9 mouse cellular contexts compared by ENCODE assay signal in the genomic region with DNA sequence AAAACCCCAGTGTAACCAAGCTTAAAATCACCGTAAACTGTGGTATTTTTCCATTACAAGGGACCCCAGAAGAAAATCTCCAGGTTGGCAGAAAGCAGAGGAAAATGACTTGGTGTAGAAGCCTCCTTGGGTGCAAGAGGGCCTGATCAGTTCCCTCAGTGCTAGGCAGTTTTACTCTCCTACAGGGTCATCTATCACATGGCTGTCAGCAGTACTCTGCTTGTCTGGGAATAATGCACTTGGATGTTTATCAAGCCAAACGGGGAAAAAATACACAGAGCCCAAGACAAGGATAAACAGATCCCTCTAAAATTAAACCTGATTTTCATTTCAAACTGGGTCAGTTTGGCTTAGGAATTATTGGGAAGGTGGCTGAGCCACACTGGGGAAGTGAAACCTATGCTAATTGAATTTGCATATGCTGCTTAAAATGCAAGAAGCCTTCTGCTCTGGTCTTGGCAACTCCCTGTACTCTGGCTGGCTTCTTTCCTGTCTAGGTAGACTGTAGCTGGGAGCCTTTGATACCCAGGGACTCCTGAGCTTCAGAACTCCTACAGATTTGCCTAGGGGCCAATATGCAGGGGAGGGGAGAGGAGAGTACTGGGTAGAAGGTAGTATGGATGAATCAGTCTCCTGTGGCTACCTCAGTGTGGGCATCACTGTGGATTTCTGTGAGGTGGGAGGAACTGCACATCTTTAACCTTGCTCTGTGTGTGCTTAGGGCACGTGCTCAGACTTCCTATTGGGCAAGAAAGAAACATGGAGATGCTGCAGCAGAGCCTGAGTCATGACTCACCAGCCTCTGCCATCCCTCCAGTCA.
DNase-seq lines count a peak whose midpoint lies in the region; ATAC-seq and TF ChIP-seq lines count a peak whose summit lies in the region.
"Had no signal": no experiment of that assay in that cellular context is flagged by ENCODE, and none has a peak within 500 bp of the region (broad histone marks: within the 10 kb centered on the region; RNA-seq: fewer than 3 reads in every experiment).

No protein-coding gene starts in this region.

- no peak overlapping the region for H3K4me3 ChIP-seq in kidney, embryonic 14.5 days (ENCODE audit: low read length)
- no peak overlapping the region for H3K4me3 ChIP-seq in hindbrain, postnatal 0 days (ENCODE audit: low read length)

- ATAC-seq in kidney, embryonic 14.5 days (ENCODE audit: low FRiP score, low TSS enrichment), result 0 out of 2 replicates have a peak, but pooled peaks have one; percentile 35
- ATAC-seq in hindbrain, postnatal 0 days, result peak; percentile 66

- no peak for DNase-seq in kidney, postnatal 25 days
- DNase-seq in MN1 (ENCODE audit: low spot score), result peak; percentile 10
- DNase-seq in cerebellum, adult 8-10 months, result peak; percentile 40
- peak; percentile 45 for DNase-seq in hindbrain, postnatal 0 days (ENCODE audit: low spot score)
- DNase-seq in urinary bladder, adult 18-20 months (ENCODE audit: low spot score in 2 of 2), result no peak
- DNase-seq in kidney, adult 11 months, result no peak
- DNase-seq: right cerebral cortex, postnatal 4 days had no signal

- WGBS in kidney, embryonic 14.5 days, result 41% methylated on average over 3 of the region's 3 CpGs
- WGBS in hindbrain, postnatal 0 days, result 48% methylated on average over 3 of the region's 3 CpGs

- H3K27ac ChIP-seq in kidney, embryonic 14.5 days (ENCODE audit: low read depth, low read length), result no peak overlapping the region
- H3K27ac ChIP-seq in hindbrain, postnatal 0 days, result peak overlapping the region; percentile 57; the same call in 1 of the 2 replicates
- H3K27ac ChIP-seq: liver, embryonic 14.5 days had no signal

- no peaks in the 10 kb centered on the region for H3K4me1 ChIP-seq in kidney, embryonic 14.5 days (ENCODE audit: control insufficient read depth, insufficient read depth, low read length)
- H3K4me1 ChIP-seq in hindbrain, postnatal 0 days (ENCODE audit: insufficient read depth, low read length), result peaks cover 8% of the 10 kb centered on the region

- H3K27me3 ChIP-seq in kidney, embryonic 14.5 days (ENCODE audit: control insufficient read depth, insufficient read depth, low read length), result no peaks in the 10 kb centered on the region
- no peaks in the 10 kb centered on the region for H3K27me3 ChIP-seq in hindbrain, postnatal 0 days (ENCODE audit: insufficient read depth, low read length)

- no peak for TF ChIP-seq CTCF in hindbrain, postnatal 0 days (IDR thresholded peaks at IDR 0.05; ENCODE audit: low read depth)

- no peak overlapping the region for H3K4me2 ChIP-seq in kidney, embryonic 14.5 days (replicated peaks; ENCODE audit: low read depth, low read length)
- H3K4me2 ChIP-seq in hindbrain, postnatal 0 days (ENCODE audit: low read depth, low read length), result no peak overlapping the region

- H3K36me3 ChIP-seq in kidney, embryonic 14.5 days (ENCODE audit: control insufficient read depth, insufficient read depth, low read length), result no peaks in the 10 kb centered on the region
- H3K36me3 ChIP-seq in hindbrain, postnatal 0 days (ENCODE audit: insufficient read depth, low read length), result no peaks in the 10 kb centered on the region

- H3K9me3 ChIP-seq in kidney, embryonic 14.5 days (ENCODE audit: control insufficient read depth, low read length), result no peaks in the 10 kb centered on the region
- no peaks in the 10 kb centered on the region for H3K9me3 ChIP-seq in hindbrain, postnatal 0 days (ENCODE audit: low read length)

- no peak overlapping the region for H3K9ac ChIP-seq in kidney, embryonic 14.5 days (ENCODE audit: low read depth, low read length)
- no peak overlapping the region for H3K9ac ChIP-seq in hindbrain, postnatal 0 days (replicated peaks; ENCODE audit: low read length)
- H3K9ac ChIP-seq: liver, embryonic 14.5 days had no signal

Comparison
In these comparisons a context has a peak if more than half of its experiments do, and no peak if none do; other contexts are left out.
1. DNase-seq: peak in MN1 (single experiment), cerebellum, adult 8-10 months (single experiment) and hindbrain, postnatal 0 days (single experiment); none in kidney, postnatal 25 days (0 of 2), urinary bladder, adult 18-20 months (0 of 2) and kidney, adult 11 months (single experiment).